Mouse (Mus musculus) neural tube, embryonic 10.5 days (tissue): Measurements from ENCODE around the gene Tprg.

Experiments
- DNase-seq: peaks from one replicate; pipeline ENCODE4 v3.0.0-alpha.2; 2017; ENCODE audit warnings: low spot score; ENCODE audit errors: extremely low spot score

Gene Tprg

DNA sequence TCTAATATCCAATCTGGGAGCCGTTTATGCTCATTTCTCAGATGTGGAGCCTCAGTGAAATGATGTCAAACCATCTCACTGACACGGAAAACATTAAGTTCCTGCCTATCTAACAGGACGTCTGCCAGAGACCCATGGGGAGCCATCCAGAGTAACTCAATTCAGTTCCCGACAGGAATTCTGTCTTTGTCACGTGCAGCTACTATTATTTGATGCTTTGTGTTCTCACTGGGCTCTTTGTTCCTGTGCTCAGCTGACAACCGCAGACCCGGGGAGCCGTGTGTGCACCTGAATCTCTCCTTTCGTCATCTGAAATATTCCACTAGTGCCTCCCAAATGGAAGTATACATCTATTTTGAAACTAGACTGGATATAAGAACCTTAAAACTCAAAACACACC lies 138.3 kb downstream of the Tprg start:
- no peak for DNase-seq

DNA sequence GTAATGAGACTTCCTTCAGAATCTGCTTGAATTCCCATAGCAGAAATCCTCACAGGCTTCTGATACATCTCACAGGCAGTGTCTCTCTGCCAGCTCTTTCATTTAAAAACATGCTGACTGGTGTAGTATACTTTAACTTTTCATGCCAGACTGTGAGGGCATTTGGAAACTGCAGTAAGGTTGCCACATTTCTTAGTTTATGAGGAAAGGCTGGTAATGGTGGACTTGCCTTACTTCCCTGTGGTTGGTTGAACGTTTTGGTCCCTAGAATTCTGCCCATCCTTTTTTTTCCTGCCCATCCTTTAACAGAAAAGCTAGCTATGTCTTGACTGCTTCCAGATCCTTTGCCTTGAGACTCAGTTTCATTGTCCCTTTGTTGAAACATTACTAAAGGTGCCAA lies 138.8 kb downstream of the Tprg start:
- no peak for DNase-seq

DNA sequence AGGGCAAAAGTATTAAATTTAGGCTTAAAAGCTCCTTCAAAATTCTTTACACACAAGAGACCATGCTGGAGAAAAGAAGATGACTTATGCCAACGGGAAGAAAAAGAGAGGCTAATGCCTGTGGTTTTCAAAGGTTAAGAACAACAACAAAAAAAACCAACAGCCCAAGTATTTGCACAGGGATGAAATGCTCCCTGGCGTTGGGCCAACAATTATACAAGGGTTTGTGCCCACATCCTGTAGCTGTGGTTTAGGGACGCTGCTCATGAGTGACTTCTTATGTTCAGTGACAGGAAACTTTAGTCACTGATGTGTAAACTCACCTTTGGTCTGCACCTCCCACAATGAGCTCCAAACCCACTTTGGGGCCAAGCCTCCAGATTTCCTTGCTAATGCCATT lies 139.6 kb downstream of the Tprg start:
- no peak for DNase-seq

DNA sequence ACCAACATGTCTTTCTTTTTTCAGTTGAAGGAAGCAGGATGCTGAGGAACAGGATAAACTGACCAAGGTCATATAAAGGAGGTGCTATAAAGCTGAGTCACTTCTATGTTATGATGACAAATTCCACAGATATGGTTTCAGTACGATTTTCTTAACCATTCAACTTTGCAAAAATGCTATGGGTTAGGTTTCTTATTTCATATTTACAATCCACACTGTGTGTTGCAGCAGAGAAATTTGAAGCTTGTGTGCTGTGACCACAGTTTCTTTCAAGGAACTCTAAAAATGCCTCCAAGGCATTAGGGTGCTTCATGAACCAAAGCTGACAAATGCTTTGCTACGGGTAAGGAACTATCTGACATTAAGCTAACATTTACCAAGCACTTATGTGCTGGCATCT lies 153.4 kb downstream of the Tprg start:
- DNase-seq = no peak

DNA sequence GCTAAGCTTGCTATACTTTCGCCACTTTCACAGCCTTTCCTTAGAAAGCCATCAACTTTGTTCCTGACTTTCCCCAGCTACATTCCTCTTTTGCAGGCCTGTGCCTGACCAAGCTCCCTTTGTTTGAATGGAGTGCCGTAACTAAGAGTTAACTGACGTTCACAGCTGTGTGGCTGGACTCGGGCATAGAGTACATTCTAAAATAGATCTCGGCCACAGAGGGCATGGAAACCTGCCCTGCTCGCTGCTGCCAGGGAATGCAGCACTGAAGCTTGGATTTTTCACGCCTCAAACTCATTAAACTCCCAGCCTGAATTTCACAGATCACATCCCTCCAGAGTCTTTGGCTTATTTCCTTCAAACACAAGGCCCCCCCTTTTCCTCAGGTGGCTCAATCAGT lies 159.0 kb downstream of the Tprg start:
- no peak for DNase-seq

DNA sequence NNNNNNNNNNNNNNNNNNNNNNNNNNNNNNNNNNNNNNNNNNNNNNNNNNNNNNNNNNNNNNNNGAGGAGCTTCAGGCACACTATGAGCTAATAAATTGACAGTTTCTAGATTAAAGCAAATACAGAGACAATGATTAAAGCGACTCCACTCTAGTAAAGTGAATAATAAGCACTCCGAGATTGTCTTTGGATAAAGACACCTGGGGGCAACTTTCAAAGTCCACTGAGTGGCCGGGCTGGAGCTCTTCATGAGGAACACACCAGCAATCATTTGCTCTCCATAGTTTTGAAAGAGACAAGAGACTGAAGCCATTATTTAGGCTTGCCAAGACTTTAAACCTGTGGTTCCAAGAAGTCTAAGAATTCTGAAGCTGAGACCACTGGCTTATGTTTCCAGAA lies 164.9 kb downstream of the Tprg start:
- DNase-seq = no peak

DNA sequence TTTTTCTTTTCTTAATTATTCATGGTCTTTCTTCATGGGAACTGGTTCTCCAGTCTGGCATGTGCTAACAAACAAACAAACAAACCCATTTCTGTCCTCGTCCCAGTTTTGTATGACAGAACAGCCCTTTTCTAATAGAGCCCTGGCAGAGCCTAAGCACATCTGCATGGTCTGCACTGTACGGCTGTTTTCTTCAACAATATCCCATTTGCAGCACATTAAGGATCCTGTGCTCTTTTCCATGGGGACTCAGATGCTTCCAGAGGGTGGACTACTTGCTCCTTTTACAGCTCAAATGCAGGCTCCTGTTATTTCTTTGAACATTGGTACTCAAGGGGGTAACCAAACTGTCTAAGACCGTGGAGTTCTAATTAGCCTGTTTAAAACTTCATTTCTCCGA lies 178.1 kb downstream of the Tprg start:
- DNase-seq = no peak

DNA sequence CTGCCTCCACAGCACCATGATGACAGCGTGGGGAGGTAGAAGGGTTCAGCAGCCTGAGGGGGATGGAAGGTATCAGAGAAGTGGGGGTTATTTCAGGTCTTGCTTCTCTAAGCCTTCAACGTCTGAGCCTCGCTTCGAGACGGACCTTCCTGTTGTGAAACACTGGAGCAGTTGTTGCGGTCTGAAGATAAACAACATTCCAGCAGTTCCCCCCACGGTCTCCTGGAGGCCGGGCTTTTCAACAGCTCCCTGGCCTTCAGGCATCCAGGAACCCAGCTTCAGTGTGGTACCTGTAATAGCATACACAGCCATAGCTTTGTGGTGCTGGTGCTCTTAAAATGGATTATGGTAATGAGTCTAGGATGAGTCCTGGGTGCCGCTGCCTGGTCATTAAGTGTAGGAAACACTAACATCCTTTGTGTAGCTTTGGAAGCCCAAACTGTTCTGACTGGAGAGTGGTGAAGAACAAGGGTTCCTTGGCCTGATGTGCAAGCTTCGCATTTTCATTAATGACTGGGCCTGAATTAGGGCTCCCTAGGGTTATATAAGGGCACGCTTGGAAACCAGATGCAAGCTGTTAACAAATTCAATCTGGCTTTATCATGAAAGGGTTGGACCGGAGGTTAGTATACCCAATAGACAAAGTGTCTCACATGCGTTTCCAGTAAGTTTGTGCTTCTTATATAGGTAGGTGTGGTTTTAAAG lies 179.0 kb downstream of the Tprg start:
- no peak for DNase-seq

DNA sequence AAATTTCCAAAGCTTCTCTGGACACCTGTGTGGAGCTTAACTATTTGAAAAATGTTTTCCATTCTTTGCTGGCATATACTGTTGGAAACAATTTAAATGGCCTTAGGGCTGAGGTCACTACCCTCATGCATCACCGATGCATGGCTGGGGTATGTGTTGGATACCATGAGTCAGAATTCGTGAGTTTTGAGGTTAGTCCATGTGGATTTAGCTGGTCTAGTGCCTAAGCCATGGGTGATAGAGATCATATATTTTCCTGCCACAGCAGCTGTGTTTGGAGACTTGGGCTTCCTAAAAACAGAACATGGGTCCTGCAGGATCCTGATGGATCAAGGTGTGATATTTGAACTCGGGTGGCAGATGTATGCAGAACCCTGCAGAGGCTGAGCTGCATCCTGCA lies 181.4 kb downstream of the Tprg start:
- no peak for DNase-seq

DNA sequence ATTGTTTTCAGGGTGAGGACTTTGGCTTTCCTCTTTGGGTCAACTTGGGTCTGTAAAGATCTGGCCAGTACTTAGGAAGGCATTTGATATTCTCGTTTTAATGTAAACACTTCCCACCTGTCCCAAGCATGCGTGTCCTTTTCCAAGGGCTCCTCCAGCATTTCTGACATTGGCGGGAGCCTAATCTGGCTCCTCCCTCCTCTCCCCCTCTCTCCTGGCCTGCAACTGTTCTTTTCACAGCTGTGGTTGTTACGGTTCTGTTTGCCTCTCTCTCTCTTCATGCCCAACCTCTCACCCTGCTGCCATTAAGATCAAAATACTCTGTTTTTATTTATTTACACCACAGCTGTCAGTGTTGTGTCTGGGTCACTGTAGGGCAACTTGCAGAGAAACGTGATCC lies 182.0 kb downstream of the Tprg start:
- DNase-seq = no peak
